Mouse (Mus musculus) liver, embryonic 12.5 days (tissue): ENCODE results near the gene Ccdc33. TPM values are rescaled to one million over a fixed set of nuclear protein-coding genes. Genes with fewer than 3 reads are reported as not detected.

Source experiments
- ATAC-seq: fragments of 200-750 bp; cut with Nextera tagmentation; 2 replicates; pipeline ENCODE4 v1.8.0; 2017; ENCODE audit warnings: moderate number of reproducible peaks, mild to moderate bottlenecking, moderate library complexity
- H3K27ac ChIP-seq: fragments of 300-500 bp; sonication (generic); 2 replicates; pipeline ENCODE4 v1.5.1; 2016; ENCODE audit warnings: mild to moderate bottlenecking
- H3K27me3 ChIP-seq: fragments of 300-500 bp; sonication (generic); replicated peaks from 2 replicates; pipeline ENCODE4 v1.6.1; 2016; ENCODE audit warnings: mild to moderate bottlenecking, moderate library complexity
- H3K36me3 ChIP-seq: fragments of 300-500 bp; sonication (generic); 2 replicates; pipeline ENCODE4 v1.6.1; 2016; ENCODE audit warnings: mild to moderate bottlenecking, moderate library complexity
- H3K4me1 ChIP-seq: fragments of 300-500 bp; sonication (generic); 2 replicates; pipeline ENCODE4 v1.6.1; 2016
- H3K4me2 ChIP-seq: fragments of 300-500 bp; sonication (generic); 2 replicates; pipeline ENCODE4 v1.6.1; 2016; ENCODE audit warnings: mild to moderate bottlenecking, moderate library complexity
- H3K4me3 ChIP-seq: fragments of 300-500 bp; sonication (generic); 2 replicates; pipeline ENCODE4 v1.5.1; 2016; ENCODE audit warnings: mild to moderate bottlenecking, moderate library complexity
- H3K9ac ChIP-seq: fragments of 300-500 bp; sonication (generic); 2 replicates; pipeline ENCODE4 v1.6.1; 2016; ENCODE audit warnings: mild to moderate bottlenecking, moderate library complexity
- H3K9me3 ChIP-seq: fragments of 300-500 bp; sonication (generic); replicated peaks from 2 replicates; pipeline ENCODE4 v1.6.1; 2016; ENCODE audit warnings: mild to moderate bottlenecking, moderate library complexity
- WGBS: fragments of 180-500 bp; shearing (Covaris S2); methylation state at CpG from one replicate; pipeline ENCODE4 v1.1.7; 2016; ENCODE audit not compliant: insufficient replicate concordance; 5-methylcytosine and 5-hydroxymethylcytosine counted together
- polyA plus RNA-seq: library from polyadenylated mRNA; unstranded; fragments of >200 nt; fragmentation: Nextera tagmentation; extraction: Ambion mirVana; gene quantifications from 2 replicates; pipeline ENCODE4 v1.2.1, GENCODE M21; 2016

Ccdc33 gene
- polyA plus RNA-seq, 1 experiment from 2014 or later, result not detected

DNA sequence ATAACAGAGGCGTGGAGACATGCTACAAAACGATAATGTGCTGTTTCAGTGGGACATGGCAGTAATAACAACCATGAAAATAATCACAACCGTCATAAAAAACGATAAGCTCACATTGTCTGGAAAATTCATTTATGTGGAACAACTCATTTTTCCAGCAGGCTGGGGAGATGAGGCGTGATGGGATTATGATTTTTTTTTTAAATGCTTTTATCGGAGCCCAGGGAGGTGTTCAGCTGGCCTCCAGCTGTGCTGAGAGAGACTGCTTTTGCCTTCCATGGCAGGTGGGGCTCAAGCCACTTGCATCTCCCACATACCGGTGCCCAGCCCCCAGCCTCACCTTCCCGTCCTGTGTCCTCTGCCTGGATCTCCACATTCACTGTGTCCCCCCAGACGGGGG is 32.4 kb downstream of the Ccdc33 start:
- Histone ChIP-seq H3K9ac (no peak overlapping the region), H3K9me3 (no peaks in the 10 kb centered on the region), H3K27me3 (peaks cover 44% of the 10 kb centered on the region), H3K4me1 (peaks cover 8% of the 10 kb centered on the region; the same call in 1 of the 2 replicates), H3K4me3 (no peak overlapping the region), H3K27ac (no peak overlapping the region), H3K4me2 (no peak overlapping the region), H3K36me3 (no peaks in the 10 kb centered on the region)
- ATAC-seq, result no peak
- 36% methylated on average over 9 of the region's 9 CpGs for WGBS

DNA sequence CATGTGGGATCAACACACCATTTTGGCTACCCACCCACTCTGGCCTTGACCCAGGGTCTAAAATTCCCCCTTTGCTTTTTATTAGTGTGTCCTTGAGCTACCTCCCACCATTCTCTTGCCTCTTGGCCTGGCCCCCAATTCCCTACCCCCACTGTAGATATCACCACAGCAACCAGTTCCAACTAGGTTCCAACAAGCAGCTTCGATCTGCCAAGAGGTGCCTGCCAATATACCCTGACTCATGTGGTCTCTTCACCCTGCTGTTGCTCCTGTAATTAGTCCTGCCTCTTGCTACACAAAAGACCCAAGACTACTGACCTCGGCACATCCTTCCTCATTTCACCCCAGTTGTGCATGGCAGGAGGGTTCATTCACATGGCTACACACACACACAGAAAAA is 33.5 kb downstream of the Ccdc33 start:
- Histone ChIP-seq H3K27ac (no peak overlapping the region), H3K4me3 (no peak overlapping the region), H3K4me2 (no peak overlapping the region), H3K9me3 (no peaks in the 10 kb centered on the region), H3K4me1 (peaks cover 8% of the 10 kb centered on the region; the same call in 1 of the 2 replicates), H3K27me3 (peaks cover 39% of the 10 kb centered on the region), H3K9ac (no peak overlapping the region), H3K36me3 (no peaks in the 10 kb centered on the region)
- ATAC-seq, result no peak
- 7% methylated on average over 2 of the region's 2 CpGs for WGBS

DNA sequence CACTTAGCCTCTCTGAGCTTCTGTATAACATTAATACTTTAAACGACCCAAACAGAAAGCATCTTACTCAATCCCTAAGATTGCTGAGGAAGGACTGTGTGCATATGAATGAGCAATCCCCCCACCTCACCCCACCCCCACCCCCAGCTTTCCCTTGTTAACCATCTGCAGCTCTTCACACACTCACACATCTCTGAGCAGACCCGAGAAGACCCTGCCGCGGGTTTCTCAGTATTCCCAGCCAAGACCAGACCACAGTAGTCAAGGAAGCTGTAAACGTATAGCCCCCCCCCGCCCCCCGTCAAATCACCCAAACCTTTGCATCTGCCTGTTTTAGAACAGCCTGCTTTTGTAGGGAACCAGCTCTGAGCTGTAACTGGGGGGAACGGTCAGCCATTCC is 34.0 kb downstream of the Ccdc33 start:
- Histone ChIP-seq H3K27ac (no peak overlapping the region), H3K4me3 (no peak overlapping the region), H3K9me3 (no peaks in the 10 kb centered on the region), H3K4me1 (peaks cover 8% of the 10 kb centered on the region; the same call in 1 of the 2 replicates), H3K27me3 (peaks cover 39% of the 10 kb centered on the region), H3K9ac (no peak overlapping the region), H3K4me2 (no peak overlapping the region), H3K36me3 (no peaks in the 10 kb centered on the region)
- no peak for ATAC-seq
- WGBS, result 13% methylated on average over 8 of the region's 8 CpGs

DNA sequence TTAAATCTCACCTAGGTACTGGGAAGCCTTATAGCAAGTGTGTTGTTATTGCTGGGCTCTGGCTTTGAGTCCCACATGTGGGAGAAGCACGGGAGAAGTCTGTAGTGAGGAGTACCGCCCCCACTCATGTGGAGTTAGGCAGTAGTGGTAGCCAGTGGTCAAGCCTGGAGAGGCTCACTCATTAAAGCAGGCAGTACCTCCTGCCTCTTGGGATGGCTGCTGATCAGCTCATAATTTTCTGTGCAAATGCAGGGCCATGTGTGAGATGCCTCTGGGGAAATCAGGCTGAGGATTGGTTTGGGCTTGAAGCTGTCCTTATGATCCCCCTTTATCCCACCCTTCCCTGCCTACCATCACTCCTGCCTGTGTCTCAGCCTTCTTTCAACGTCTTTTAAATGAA is 44.1 kb downstream of the Ccdc33 start:
- no peak overlapping the region for H3K4me2 ChIP-seq
- H3K27me3 ChIP-seq, result peaks cover 21% of the 10 kb centered on the region; the same call in 1 of the 2 replicates
- WGBS, result 41% methylated on average over 3 of the region's 3 CpGs
- H3K9me3 ChIP-seq, result no peaks in the 10 kb centered on the region
- no peak for ATAC-seq
- H3K4me1 ChIP-seq, result no peaks in the 10 kb centered on the region
- H3K4me3 ChIP-seq, result no peak overlapping the region
- H3K9ac ChIP-seq, result no peak overlapping the region
- H3K27ac ChIP-seq, result no peak overlapping the region
- no peaks in the 10 kb centered on the region for H3K36me3 ChIP-seq

DNA sequence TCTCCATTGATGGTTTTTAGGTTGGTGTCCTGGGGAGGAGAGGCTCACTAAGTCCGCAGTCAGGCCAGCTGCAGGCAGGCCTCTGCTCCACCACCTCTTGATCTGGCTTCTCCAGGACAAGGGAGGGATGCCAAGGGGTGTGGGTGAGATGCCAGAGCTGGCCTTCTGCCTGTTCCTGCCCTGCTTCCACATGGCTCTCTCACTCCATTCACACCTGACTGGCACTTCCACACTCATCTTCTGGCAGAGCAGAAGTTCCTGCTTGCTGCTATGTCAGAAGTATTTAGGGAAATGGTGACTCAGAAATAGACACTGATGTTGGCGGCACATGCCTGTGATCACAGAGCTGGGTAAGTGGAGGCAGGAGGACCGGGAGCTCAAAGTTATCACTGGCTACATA is 51.1 kb downstream of the Ccdc33 start:
- Histone ChIP-seq H3K36me3 (no peaks in the 10 kb centered on the region), H3K27ac (no peak overlapping the region), H3K9me3 (no peaks in the 10 kb centered on the region), H3K4me1 (no peaks in the 10 kb centered on the region), H3K4me3 (no peak overlapping the region), H3K27me3 (peaks cover 31% of the 10 kb centered on the region), H3K4me2 (no peak overlapping the region), H3K9ac (no peak overlapping the region)
- WGBS, result 66% methylated on average over 3 of the region's 3 CpGs
- ATAC-seq, result no peak

DNA sequence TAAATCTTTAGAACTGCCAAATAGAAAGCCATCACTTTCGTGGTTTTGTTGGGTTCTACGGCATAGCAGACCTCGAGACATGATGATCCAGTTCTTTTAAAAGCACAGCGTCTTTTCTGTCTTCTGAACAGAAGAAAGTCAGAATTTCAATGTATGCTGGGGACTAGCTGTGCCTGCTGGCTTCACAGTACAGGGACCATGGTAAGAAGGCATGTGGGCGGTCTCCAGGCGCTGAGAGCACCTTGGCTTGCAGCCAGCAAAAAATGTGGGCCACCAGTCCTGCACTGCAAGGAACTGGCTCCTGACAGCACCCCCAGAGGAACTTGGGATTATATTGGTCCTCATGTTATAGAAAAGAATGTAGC is 51.9 kb downstream of the Ccdc33 start:
- H3K9ac ChIP-seq, result no peak overlapping the region
- no peaks in the 10 kb centered on the region for H3K4me1 ChIP-seq
- no peak overlapping the region for H3K4me2 ChIP-seq
- H3K9me3 ChIP-seq, result no peaks in the 10 kb centered on the region
- H3K27ac ChIP-seq, result no peak overlapping the region
- H3K27me3 ChIP-seq, result peaks cover 35% of the 10 kb centered on the region
- H3K36me3 ChIP-seq, result no peaks in the 10 kb centered on the region
- WGBS, result 59% methylated on average over 6 of the region's 6 CpGs
- ATAC-seq, result no peak
- no peak overlapping the region for H3K4me3 ChIP-seq

DNA sequence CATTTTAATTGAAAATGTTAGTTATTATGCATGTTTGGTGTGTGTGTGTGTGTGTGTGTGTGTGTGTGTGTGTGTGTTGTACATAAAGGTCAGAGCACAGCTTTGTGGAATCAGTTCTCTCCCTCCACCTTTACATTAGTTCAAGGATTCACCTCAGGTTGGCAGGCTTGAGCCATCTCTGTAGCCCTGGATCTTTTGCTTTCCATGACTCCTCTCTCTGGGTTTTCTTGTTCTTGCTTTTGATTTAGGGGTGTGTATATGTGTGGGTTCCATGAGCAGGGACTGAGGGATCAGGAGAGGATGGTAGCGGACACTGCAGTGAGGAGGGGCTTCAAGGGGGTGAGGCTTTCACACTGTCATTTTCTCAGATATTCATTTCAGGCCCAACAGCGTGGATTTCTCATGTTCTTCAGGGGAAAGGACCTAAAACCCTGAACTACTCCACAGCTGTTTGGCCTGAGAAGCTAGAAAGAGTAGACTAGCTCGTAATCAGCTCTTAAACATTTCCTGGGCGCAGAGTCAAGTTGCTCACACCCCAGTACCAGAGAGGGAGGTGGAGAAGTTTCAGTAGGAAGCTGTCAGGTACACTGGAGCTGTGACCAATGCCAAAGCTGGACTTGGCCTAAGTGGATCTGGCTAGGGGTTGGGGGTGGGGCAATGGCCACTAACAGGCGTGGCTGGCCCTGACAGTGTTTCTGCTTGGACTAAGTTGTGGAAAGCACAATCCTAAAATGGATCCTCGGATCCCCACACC is 52.5 kb downstream of the Ccdc33 start:
- Histone ChIP-seq H3K27ac (no peak overlapping the region), H3K4me3 (no peak overlapping the region), H3K4me2 (no peak overlapping the region), H3K36me3 (no peaks in the 10 kb centered on the region), H3K9ac (no peak overlapping the region), H3K27me3 (peaks cover 37% of the 10 kb centered on the region), H3K9me3 (no peaks in the 10 kb centered on the region), H3K4me1 (peaks cover 3% of the 10 kb centered on the region; the same call in 1 of the 2 replicates)
- WGBS, result 57% methylated on average over 6 of the region's 6 CpGs
- ATAC-seq, result no peak

DNA sequence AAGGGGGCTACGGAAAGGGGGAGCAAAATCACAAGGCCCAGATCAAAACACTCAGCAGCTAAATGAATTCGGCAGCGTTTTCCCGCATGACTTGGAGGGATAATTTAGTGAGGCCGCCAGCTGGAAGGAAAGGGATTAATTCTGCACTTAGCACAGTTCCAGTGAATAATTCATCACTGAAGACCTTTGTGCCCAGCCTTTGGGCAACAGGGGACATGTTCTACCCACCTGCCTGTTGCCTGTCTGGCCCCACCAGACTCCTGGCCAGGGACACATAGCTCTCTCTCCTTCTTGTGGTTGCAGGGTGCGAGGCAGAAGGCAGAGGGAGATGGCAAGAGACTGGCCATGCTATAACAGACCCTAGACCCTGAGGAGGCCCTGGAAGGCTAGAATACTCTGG is 53.1 kb downstream of the Ccdc33 start:
- Histone ChIP-seq H3K27me3 (peaks cover 40% of the 10 kb centered on the region), H3K9me3 (no peaks in the 10 kb centered on the region), H3K36me3 (no peaks in the 10 kb centered on the region), H3K4me2 (no peak overlapping the region), H3K27ac (no peak overlapping the region), H3K4me1 (peaks cover 4% of the 10 kb centered on the region; the same call in 1 of the 2 replicates), H3K9ac (no peak overlapping the region), H3K4me3 (no peak overlapping the region)
- ATAC-seq, result no peak
- WGBS, result 52% methylated on average over 6 of the region's 6 CpGs

DNA sequence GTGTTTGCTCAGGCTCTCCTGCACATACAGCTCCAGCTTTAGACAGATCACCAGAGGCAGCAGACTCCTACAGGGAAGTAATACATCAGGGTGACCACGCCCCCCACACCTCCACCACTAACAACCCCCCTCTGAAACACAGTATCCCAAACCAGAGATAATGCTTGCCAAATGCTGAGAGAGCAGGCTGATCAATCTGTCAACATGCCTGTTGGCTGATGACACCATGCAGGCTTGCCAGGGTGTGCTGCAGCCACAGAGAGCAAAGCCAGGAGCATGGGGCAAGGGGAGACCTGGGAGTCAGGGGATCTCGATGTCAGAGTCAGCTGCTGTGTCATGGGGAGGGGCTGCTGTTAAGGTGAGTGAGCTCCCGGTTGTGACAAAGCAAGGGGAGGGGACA is 55.1 kb downstream of the Ccdc33 start, which contains the start of gene Stra6:
Gene Stra6, plus strand, starts transcription at position 258 of the 400 bp plus-strand sequence.
- Histone ChIP-seq H3K36me3 (no peaks in the 10 kb centered on the region), H3K27ac (no peak within 1 kb of the TSS), H3K4me1 (peaks cover 4% of the 10 kb centered on the region; the same call in 1 of the 2 replicates), H3K9ac (no peak within 1 kb of the TSS), H3K4me3 (no peak within 1 kb of the TSS), H3K4me2 (no peak within 1 kb of the TSS), H3K27me3 (peaks cover 43% of the 10 kb centered on the region), H3K9me3 (no peaks in the 10 kb centered on the region)
- no peak for ATAC-seq
- 9% methylated on average over 3 of the region's 3 CpGs for WGBS

DNA sequence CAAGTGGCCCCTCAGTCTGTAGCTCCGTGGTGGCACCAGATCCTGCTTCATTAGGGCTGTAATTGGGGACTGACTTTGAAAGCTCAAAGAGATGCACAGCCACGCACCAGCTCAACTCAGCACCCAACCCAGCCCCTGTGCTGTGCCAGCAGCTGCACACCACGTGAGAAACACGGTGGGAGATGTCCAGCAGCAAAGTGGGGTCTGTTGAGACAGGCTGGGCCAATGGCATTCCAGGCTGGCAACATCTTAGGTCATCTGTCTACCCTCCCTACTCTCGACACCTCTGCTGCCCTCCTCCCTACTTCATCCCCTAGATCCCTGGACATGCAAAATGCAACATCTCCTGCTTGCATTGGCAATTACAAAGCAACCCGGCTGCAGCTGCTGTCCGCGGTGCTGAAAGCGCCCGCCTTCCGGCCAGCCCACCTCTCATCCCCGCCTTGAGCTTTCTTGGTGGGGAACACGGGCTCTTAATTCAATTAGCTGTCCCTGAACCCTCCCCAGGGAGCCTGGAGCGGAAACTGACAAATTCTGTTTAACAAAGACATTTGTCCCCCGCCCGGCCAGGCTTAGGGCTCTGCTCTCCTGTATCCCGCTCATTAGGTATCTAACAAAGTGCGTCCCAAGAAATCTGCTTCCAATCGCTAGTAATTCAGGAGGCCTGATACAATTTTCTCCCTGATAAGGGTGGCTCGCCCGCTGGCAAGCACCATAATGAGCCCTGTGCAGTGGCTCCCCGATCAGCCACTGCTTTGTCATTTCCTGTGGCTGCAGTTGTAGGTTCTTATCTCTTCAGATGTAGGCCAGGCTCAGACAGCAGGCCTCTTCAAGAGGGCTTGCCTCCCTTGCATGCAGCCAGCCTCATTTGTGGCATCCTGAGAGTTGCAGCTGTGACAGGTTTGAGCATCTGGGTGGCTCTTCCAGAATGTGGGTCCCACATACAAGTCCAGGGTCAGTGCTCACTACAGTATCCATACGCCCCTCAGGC is 57.7 kb downstream of the Ccdc33 start:
- Histone ChIP-seq H3K4me3 (no peak overlapping the region), H3K4me2 (no peak overlapping the region), H3K4me1 (peaks cover 4% of the 10 kb centered on the region; the same call in 1 of the 2 replicates), H3K36me3 (no peaks in the 10 kb centered on the region), H3K9ac (no peak overlapping the region), H3K27ac (no peak overlapping the region), H3K27me3 (peaks cover 52% of the 10 kb centered on the region), H3K9me3 (no peaks in the 10 kb centered on the region)
- ATAC-seq, result no peak
- WGBS, result 6% methylated on average over 23 of the region's 23 CpGs

DNA sequence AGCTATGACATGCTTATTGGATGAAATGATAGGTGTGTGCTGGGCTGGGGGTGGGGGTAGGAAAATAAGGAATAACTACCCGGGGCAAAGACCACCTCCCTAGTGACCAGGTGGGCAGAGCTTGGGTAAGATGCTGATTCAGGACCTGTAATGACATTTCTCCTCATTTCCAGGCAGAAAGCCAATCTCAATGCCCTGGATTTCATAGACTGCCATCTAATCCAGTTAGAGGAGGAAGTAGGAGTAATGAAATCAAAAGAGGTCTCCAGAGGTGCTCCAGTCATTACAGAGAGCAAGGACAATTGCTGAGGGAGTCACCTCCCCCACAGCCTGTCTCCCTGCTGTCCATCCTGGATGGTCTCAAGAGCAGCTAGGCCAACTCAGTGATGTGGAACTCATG is 58.7 kb downstream of the Ccdc33 start:
- H3K4me2 ChIP-seq, result no peak overlapping the region
- peaks cover 45% of the 10 kb centered on the region for H3K27me3 ChIP-seq
- peaks cover 4% of the 10 kb centered on the region; the same call in 1 of the 2 replicates for H3K4me1 ChIP-seq
- WGBS, result 17% methylated on average over 1 of the region's 1 CpGs
- H3K27ac ChIP-seq, result no peak overlapping the region
- H3K4me3 ChIP-seq, result no peak overlapping the region
- no peaks in the 10 kb centered on the region for H3K9me3 ChIP-seq
- no peaks in the 10 kb centered on the region for H3K36me3 ChIP-seq
- no peak for ATAC-seq
- no peak overlapping the region for H3K9ac ChIP-seq

DNA sequence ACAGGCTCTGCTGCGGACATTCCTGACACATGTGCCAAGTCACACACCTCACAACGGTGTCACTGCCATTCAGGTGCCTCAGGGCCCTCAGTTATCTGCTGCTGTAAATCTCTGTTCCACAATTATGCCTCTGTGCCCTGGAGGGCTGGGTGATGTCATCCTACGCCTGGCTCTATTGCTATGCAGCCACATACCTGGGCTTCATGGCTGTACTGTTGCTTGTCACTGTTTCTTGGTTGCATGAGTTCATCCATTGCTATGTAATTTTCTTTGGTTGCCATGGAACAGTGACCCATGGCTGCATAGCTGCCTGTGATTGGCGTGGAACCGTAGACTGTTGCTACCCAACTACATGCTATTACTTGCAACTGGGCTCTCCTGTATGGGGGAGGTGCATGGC is 63.0 kb downstream of the Ccdc33 start:
- 63% methylated on average over 5 of the region's 5 CpGs for WGBS
- Histone ChIP-seq H3K36me3 (no peaks in the 10 kb centered on the region), H3K4me3 (no peak overlapping the region), H3K9ac (no peak overlapping the region), H3K4me2 (no peak overlapping the region), H3K27ac (no peak overlapping the region), H3K4me1 (no peaks in the 10 kb centered on the region), H3K27me3 (peaks cover 25% of the 10 kb centered on the region; the same call in 1 of the 2 replicates), H3K9me3 (no peaks in the 10 kb centered on the region)
- ATAC-seq, result no peak
